Mouse (Mus musculus) neural tube, postnatal 0 days (tissue): ENCODE measurements around the gene Urad. TPM values are rescaled to one million over a fixed set of nuclear protein-coding genes. Genes with fewer than 3 reads are reported as not detected.

Source experiments
- microRNA-seq: library from miRNA; unstranded; fragments of <30 nt; microRNA quantifications from one replicate; pipeline ENCODE4, GENCODE M21; 2016
- polyA plus RNA-seq: library from polyadenylated mRNA; unstranded; fragments of >200 nt; fragmentation: Nextera tagmentation; extraction: Ambion mirVana; gene quantifications from 2 replicates; pipeline ENCODE4 v1.2.1, GENCODE M21; 2015

Urad gene
- polyA plus RNA-seq: not detected in 2 replicates

DNA sequence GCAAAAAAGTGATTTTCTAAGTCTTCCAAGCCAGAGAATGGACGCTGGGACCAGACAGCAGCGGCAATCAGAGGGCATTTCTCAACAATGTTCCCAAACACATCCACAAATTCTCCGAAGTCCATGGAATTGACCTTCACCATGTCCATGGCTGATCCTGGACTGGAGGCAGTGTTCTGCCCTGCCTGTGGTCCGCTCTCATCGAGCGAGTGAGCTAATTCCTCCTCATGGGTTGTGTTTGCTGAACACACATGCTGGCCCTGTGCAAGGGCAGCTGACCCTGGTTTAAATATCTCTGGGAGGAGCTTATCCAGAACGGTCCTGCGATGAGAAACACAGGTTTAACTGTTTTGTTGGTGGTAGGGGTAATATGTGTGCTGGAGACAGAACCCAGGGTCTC lies at the start of gene Urad:
TSS of gene Urad (minus strand) at position 258 of the 400 bp plus-strand sequence.

DNA sequence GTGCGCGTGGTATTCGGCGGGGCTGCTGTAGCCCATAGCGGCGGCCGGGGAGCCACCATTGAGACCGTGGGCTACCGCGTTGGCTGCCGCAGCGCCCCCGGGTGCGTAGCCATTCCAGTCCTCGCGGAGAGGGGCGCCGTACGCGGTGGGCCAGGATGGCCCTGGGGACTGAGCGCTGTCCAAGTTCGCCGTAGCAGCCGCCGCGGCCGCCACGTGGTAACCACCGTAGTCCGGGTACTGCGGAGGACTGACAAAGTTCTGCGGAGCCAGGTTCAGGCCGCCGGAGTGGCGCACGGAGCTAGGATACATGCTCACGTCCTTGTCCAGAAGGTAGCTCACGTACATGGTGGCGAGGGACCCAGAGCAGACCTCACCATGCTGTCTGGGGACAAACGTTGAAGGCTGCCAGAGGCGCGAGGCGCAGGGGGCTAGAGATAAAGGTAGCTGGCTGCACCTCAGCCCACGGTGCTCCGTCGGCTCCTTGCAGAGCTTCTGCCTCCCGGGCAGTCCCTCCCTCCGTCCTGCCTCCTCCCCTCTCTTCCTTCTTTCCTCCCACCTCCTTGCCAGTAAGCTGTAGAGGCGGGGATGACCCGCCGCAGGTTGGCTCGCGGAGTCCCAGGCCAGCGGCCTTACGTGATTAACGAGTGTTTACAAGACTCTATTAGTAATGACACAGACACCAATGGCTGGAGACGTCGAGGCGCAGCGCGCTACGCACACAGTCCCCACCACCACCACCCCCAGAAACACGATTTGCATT lies 15.4 kb downstream of the Urad start, which contains the start of gene Cdx2:
TSS of gene Cdx2 (minus strand) at position 633 of the 760 bp plus-strand sequence.

GRCm38 (mm10) chr5:147269926-147270672 lies 52.1 kb downstream of the Urad start, which contains the start of gene Pdx1:
Pdx1 (plus strand) TSS chr5:147269959.

Small RNA genes within 50 kb of the gene (microRNA-seq; reads per million reads assigned to microRNA genes)
- not detected for gene Mir7k

Other genes starting within 250 kb of the Urad start
- gene Lnx2, start 245.9 kb downstream of the Urad start, polyA plus RNA-seq: 2.6 and 2.9 TPM in 2 replicates
- gene Polr1d, start 245.4 kb downstream of the Urad start, polyA plus RNA-seq: 93.9 and 103 TPM in 2 replicates
- 1.2 and 1.5 TPM in 2 replicates for gene Gsx1, start 133.7 kb downstream of the Urad start, polyA plus RNA-seq
- gene Pdx1, start 52.5 kb downstream of the Urad start, polyA plus RNA-seq: not detected in 2 replicates
- gene Cdx2, start 15.2 kb downstream of the Urad start, polyA plus RNA-seq: not detected in 2 replicates
- gene Flt3, start 78.0 kb upstream of the Urad start, polyA plus RNA-seq: 4.9 and 5.2 TPM in 2 replicates
- 42.4 and 51.2 TPM in 2 replicates for gene Pan3, start 107.7 kb upstream of the Urad start, polyA plus RNA-seq